Mouse (Mus musculus): ENCODE results near the gene Antxrl.

Gene Antxrl

DNA sequence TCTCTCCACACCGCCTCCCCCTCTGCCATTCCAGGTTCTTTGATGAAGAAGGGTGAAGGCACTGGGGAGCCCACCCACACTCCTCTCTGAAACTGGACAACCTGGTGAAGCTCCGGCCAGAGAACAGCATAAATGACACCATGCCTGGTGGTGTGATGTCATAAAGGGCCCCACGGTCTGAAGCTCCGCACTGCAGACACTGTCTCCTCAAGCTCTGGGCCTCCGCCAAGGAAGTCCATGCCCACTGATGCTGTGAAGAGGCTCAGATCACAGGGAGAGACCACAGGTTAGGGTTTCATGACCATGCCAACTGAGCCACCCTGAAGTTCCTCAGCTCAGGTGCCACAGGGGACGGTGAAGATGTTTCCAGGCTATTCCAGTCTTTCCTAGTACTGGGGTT is at the start of gene Antxrl:
Gene Antxrl, plus strand, starts transcription at position 192 of the 400 bp plus-strand sequence.
- no peak for DNase-seq

- no peak for DNase-seq
Observed at GRCm38 (mm10) chr14:34015063-34015462, 37.4 kb upstream of the Antxrl start, which contains the start of gene Gm30083. Gene Gm30083 (minus strand): TSS chr14:34015182.

DNA sequence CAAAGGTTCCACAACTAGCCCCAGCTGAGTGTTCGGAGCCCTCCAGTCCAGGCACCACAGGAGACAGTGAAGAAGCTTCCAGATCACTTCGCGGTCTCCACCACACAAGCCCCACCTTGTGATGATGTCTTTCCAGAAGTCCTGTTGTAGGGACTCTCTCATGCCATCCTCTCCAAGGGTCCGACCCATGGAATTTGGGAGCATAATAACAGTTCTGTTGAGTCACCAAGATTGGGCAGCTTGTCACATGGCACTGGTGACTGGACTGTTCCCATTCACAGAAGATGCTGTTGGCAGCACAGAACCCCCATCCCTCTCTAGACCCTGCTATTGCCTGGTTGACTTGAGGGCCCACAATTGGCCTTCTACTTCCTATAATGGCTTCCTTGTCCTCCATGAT is 36.1 kb upstream of the Antxrl start, which contains the start of gene Gm5460:
Gene Gm5460, plus strand, starts transcription at position 378 of the 400 bp plus-strand sequence.
- DNase-seq, result no peak

GRCm38 (mm10) chr14:34016938-34017337 is 35.6 kb upstream of the Antxrl start:
- no peak for DNase-seq

- no peak for DNase-seq
Observed at GRCm38 (mm10) chr14:34026710-34027109, 25.8 kb upstream of the Antxrl start.

DNA sequence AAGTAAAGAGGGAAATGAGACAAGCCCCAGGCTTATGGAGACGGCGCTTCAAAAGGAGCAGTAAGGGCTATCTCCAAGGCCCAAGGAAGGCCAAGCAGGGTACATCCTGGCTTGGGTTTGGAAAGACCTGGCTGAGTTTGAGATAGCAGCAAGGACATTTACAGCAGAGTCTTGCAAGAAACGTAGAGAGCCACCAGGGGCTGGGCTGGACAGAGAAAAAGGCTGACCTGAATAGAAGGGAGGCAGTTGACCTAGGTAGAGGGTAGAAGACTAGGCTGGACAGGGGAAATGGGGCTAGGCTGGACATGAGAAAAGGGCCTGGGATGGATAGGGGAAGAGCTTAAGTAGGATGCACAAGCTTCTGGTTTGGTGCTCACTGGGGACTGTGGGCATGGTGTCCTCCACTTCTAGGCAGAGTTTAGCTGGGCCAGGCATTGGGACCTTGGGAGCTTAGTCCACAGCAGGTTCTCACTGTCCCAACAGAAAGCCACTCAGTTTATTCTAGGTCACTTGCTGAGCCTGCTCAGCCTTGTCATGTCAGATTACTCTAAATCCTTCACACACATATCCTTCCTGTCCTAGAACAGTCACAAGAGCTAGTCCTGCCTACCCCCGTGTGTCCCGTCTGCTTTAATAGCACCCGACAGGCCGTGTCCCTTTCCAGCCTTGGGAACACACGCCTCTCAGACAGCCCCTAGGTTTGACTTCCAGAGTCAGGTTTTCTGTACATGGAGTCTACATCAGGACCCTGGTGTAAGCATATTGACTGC is 18.5 kb upstream of the Antxrl start:
- no peak for DNase-seq

DNA sequence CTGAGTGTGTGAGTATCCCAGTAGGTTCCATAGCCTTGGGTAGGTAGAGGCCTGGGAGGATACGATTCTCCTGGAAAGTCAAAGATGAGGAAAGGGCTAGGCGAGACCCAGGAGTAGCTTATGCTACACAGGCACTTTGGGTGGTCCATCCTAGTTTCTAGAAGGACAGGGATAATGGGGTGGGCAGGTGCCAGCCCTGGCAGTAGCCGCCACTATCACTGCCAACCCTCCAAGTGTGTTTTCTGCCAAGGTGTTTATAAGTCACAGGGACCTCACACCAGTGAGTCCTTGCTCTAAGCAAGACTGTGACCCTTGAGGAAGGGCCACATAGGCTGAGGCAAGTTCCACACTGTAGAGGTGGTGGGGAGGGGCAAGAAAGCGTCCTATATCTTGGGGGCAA is 11.3 kb upstream of the Antxrl start:
- no peak for DNase-seq

DNA sequence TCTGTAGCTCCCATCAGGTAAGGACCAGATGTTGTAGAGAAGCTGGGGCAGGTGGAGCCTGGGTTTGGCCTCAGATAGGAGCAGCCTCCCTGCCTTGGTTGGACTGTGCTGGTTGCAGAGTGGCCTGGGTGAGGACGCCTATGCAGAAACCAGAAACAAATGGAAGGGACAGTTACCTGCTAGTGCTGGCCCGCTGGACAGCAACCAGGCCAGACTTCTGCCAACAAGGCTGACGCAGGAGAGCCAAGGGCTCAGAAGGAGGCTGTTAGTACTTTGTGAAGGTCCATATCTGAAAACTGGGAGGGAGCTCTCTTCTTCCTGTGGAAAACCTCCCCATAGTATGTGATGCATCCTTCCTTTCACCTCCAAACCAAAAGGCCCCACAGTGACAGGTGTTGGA is 9.2 kb upstream of the Antxrl start:
- DNase-seq, result no peak

- no peak for DNase-seq
Observed at GRCm38 (mm10) chr14:34050101-34050779, 2.3 kb upstream of the Antxrl start.

DNA sequence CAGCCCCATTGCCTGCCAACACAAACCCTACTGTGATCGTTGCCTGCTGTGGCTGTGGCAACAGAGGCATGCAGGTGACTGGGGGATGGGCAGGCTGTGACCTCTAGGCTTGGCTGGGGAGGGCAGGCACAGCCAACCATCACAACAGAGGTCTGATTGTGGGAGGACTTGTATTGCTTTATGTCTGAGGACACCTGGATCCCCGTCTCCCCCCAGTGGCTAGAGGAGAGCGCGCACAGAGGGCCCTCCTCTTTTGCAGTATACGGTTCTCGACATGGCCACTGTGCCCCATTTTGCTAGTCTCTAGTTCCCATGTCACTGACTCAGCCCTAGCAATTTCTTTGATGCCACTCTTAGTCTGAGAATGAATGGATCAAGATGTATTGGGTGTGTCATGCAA is 19.2 kb downstream of the Antxrl start:
- no peak for DNase-seq

- DNase-seq, result peak; percentile 31
Observed at GRCm38 (mm10) chr14:34075346-34075745, 22.8 kb downstream of the Antxrl start.

- DNase-seq, result no peak
Observed at GRCm38 (mm10) chr14:34077222-34077621, 24.7 kb downstream of the Antxrl start.

DNA sequence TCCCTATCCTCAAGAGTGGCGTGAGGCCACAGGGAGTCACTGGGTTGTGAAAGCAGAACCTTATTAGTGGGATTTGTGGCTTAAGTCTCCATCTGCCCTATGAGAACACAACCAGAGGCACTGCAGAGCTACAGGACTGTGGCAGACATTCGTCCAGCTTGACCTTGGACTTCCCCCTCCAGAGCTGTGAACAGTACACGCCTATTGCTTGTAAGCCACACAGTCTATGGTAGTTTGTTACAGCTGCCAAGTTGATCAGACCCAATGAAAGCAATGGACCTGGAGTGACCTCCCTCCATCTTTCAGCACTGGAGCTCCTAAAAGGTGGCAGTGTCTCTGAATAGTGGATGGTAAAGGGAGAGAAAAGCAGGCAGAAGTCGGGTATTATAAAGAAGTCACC is 25.8 kb downstream of the Antxrl start:
- no peak for DNase-seq

DNA sequence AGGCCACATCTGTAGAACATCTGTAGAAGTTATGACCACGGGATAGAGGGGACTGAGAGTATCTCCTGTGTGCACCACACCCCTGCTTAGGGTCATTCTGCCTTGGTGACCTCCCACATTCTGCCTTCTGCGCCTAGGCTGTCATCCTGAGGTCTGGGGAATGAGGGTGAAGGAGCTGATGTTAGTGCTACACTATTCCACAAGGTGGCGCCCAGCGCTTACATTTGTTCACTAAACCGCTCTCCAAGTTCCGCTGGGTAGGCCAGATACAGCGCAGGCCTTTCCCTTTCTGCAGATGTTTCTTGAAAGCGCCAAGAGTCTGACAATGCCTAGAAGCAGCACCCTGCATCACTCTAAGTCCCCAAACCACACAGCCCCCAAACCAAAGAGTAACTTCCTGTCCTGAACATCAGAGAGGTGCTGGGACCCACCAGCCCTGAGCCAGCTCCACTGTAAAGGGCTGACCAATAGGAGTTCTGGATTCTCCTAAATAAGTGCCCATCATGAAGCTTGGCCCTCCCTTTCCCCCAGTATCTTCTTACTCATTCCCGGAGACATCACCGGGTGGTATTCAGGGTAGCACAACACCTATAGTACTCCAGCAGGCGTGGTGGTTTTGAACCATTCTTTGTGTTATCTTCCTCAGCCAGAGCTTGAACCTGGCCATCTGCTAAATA is 28.0 kb downstream of the Antxrl start:
- DNase-seq, result peak; percentile 87

DNA sequence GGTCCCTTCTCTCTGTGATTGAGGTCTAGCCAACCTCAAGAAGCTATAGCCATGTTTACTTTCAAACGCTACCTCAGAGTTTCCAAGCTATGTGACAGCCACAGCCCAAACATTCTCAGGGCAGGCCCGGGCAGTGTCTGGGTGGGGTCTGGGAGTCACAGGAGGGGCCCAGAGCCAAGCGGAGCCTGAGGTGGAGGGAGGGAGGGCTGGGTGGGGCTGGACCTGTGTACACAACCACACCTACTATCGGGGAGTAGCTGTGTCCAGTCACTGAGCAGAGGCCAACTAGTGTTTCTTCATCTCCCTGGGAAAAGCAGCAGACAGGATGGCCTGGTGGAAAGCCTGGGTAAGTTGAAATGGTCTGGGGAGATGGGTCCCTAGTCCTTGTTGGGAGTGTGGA is 33.2 kb downstream of the Antxrl start, which contains the start of gene Anxa8:
Gene Anxa8, plus strand, starts transcription at position 251 of the 400 bp plus-strand sequence.
- no peak for DNase-seq

- DNase-seq, result no peak
Observed at GRCm38 (mm10) chr14:34086806-34087205, 34.3 kb downstream of the Antxrl start.

DNA sequence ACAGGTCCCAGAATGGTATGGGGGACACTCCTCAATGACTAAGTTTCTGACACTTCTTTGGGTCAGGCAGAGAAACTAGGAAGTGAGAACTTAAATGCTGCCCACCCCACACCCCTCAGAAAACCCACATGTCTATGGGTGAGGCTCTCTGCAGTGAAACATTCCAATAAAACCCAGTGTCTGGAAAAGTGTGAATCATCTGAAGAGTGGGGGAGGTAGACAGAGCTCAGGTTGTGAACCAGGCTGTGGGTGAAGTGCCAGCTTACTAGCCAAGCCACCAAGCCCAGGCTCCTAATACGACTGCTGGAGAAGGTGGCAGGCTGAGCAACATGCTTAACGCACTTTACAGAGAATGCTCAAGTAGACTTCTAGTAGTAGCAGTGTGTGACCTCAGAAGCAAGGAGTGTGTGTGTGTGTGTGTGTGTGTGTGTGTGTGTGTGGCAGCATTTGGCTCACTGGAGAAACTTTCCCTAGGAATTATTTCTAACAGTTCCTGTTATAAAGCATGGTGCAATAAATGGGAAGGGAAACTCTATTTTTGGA is 35.4 kb downstream of the Antxrl start:
- DNase-seq, result no peak

DNA sequence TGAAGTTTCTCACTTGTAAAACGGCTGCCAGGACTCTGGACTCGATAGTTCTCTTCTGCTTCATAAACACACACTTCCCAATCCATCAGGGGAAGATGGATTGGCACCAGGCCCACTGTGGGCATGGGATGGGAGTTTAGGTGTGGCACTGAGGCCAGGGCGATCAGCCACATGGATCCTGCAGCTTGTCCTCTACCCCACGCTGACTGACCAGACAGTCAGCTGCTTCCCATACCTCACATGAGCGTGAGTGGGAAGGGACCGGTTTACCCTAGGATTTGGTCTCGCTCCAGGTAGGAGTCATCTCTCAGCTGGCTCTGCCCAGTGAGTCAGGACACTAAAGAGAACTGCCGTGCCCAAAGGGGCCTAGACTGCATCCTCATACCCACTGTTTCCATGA is 37.3 kb downstream of the Antxrl start:
- DNase-seq, result no peak

GRCm38 (mm10) chr14:34091475-34091874 is 39.0 kb downstream of the Antxrl start:
- no peak for DNase-seq

- DNase-seq, result no peak
Observed at GRCm38 (mm10) chr14:34092856-34093255, 40.3 kb downstream of the Antxrl start.

GRCm38 (mm10) chr14:34096161-34096560 is 43.7 kb downstream of the Antxrl start:
- DNase-seq, result no peak

- no peak for DNase-seq
Observed at GRCm38 (mm10) chr14:34102601-34103000, 50.1 kb downstream of the Antxrl start, which contains the start of gene A630023A22Rik. Gene A630023A22Rik (minus strand): TSS chr14:34102754.

DNA sequence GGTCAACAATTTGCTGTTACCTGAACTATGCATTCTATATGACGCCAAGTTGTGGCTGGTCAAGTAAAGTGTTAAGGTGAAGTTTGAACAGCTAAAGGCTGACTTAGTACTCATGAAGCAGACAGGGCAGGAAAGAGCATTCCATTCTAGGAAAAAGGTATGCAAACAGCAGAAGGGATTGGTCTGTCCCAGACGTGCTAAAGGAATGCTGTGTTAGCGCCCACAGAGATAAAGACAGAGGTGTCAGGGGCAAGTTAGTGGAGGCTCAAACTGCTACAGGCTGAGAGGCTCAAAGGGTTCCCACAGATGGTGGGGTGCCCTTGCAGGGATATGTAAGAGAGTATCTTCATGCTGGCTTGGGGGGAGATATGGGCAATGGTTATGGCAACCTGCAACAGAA is 51.3 kb downstream of the Antxrl start:
- no peak for DNase-seq

All from kidney, postnatal 10 days (tissue).